Mouse (Mus musculus) left cerebral cortex, adult 9 months (tissue): ENCODE results near the gene Ifnlr1.

Experiments used
- DNase-seq, 2 experiments: peaks; one replicate each; pipeline ENCODE4 v3.0.0; 2022; ENCODE audit warnings: low spot score in 2 of 2

Ifnlr1 gene

DNA sequence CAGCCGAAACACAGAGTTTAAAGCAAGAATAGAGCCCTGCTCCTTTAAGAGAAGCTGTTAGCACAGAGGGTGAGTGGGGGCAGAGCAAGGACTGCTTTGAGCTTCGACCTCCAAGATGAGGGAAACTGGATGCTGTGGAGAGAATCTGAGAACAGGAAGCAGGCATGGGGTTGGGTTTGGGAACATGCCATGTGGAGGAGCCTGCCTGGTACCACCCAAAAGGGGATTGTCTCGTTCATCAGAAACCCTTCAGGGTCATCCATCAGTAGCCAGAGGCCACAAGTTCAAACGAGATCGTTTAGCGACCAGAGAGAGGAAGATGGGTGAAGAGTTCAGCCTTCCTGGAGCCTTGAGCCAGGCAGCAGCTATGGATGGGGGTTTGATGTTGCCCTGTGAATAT, 57.4 kb downstream of the Ifnlr1 start:
- DNase-seq, result no peak

DNA sequence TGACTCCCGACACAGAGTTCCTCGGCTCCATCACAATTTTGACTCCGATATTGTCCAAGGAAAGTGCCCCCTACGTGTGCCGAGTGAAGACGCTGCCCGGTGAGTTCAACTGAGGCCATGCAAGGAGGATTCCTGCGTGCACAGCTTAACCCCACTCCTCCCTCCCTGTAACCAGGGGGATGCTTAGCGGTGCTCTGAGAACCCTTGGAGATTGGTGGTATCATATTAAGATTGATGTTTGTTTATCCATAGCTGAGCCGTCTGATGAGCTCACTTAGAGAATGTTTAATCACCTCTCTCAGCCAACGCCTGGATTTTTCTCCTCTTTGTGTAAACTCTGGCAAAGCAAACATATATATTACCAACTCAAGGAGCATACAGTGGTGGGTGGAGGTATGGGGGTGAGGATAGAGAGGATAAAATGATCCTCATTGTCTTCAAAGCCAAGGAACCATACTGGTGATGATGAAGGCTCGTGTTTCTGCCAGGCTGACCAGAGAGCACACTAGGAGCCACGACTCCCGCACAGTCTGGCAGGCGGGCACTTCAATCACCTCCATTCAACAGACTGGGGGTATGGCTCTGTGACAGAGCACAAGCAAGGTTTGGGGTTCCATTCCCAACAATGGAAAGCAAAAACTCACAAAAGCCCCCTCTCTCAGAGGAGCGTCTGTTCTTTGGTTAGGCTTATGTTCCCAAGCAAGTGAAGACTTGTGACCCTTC, 58.8 kb downstream of the Ifnlr1 start:
- DNase-seq, result no peak

DNA sequence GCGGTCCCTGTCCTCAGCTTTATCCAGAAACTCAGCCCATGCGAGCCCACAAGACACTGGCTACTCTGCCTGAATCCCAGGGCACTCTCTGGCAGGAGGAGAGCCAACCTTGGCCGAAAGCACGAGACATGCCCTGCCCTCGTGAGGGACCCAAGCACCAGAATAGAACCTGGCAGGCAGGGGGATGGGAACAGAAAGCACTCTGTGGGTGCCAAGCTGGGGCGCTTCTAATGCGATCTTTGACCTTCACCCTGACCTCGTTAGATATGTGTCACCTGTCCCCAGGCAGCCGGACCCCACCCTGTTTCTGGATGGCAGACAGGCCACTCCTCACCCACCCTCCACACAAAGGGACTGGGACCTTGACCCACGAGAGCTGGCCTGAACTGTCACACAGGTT, 59.5 kb downstream of the Ifnlr1 start:
- DNase-seq, result no peak

DNA sequence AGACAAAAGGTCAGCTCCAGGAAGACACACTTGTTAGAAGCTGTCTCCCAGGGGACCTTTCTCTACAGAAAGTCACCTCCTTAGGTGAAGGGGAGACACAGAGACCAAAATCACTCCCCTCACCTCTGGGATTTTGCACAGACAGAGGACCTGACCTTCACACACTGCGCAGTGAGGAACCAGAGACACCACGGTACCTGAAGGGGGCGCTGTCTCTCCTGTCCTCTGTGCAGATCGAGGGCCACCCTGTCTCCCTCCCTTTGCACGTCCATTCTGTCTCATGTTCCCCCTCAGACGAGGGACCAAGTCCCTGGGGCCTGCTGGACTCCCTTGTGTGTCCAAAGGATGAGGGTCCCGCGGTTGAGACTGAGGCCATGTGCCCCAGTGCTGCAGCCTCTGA, 64.8 kb downstream of the Ifnlr1 start:
- no peak for DNase-seq

DNA sequence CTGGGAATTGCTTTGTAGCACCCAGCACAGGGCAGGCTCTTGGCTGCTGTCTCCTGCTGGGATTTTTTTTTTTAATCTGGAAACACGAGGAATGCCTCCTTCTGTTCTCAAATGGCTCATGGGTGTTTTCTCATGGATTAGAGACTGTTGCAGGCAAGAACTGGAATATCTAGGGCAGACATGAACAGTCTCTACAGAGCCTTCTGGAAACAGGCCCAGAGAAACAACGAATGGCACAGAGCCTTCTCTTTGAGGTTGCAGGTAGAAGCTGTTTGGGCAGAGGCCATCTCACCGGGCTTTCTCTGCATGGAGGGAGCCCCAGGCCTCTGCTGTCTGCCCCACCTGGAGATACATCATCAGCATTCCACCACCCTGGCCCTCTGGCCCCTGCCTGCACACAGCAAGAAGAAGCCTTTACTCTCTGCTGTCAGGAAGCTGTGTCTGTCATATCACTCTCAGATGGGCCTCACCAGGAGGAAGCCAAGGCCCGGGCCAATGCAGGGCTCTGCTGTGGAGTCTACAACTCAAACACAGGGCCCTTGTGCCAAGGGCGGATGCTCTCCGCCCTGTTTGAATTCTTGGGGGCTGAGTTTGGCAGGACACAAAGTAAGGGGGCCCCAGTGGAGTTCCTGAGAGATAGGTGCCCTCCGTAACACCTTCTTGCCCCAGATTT, 66.2 kb downstream of the Ifnlr1 start:
- no peak for DNase-seq

DNA sequence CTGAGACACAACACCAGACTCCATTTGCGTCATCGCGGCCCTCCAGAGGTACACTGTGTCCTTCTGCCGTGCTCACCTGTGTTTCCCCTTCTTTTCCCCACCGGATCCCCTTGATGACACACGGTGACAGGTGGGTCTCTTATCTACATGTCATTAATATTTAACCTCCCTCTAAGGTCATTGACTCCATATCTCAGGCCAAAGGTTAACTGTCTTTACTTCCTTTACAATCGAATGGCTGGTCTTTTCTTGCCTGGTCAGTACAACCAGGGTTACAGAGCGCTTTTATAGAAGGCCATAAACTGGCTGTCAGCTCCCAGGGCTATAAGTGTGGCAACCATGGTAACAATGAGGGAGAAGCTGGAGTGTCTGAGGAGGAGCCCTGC, 66.7 kb downstream of the Ifnlr1 start:
- DNase-seq, result no peak
